Mouse (Mus musculus) cerebellum, adult 2 months (tissue): ENCODE measurements at regions not wholly inside any gene's neighbourhood (a gene's known extent, or its start where the extent isn't known, plus 50 kb on each side); places are given as distances from the start of the nearest gene placed in this dataset.

ENCODE experiments used
- DNase-seq, 2 experiments: peaks; one replicate each; pipeline ENCODE4 v3.0.0; 2021
- H3K27ac ChIP-seq: fragments of 200-500 bp; 2 replicates; pipeline ENCODE4 v1.5.1; 2012; ENCODE audit warnings: low read length, control low read depth, inconsistent platforms; ENCODE audit not compliant: insufficient read depth
- H3K27me3 ChIP-seq: fragments of 200-500 bp; 2 replicates; pipeline ENCODE4 v1.6.1; 2012; ENCODE audit warnings: inconsistent platforms, mild to moderate bottlenecking, low read length, moderate library complexity; ENCODE audit not compliant: control insufficient read depth, insufficient read depth
- H3K4me1 ChIP-seq: fragments of 200-500 bp; 2 replicates; pipeline ENCODE4 v1.6.1; 2011; ENCODE audit warnings: low read length; ENCODE audit not compliant: control insufficient read depth, insufficient read depth
- H3K4me3 ChIP-seq: fragments of 200-500 bp; replicated peaks from 2 replicates; pipeline ENCODE3; 2011; ENCODE audit warnings: mild to moderate bottlenecking, low read depth, low read length, control low read depth; ENCODE audit not compliant: insufficient read depth
- CTCF ChIP-seq: fragments of 200-500 bp; IDR thresholded peaks from 2 replicates; pipeline ENCODE4 v1.5.1; 2011; ENCODE audit warnings: low read depth, mild to moderate bottlenecking, control low read depth, low read length, moderate library complexity, borderline replicate concordance; ENCODE audit not compliant: insufficient read depth
- POLR2A ChIP-seq: fragments of 200-500 bp; IDR thresholded peaks from 2 replicates; pipeline ENCODE4 v1.6.1; 2011; ENCODE audit warnings: low read length, control low read depth, borderline replicate concordance; ENCODE audit not compliant: insufficient read depth
- WGBS: fragments of 180-500 bp; shearing (Covaris S2); methylation state at CpG from one replicate; pipeline ENCODE4 v1.1.7; 2018; 5-methylcytosine and 5-hydroxymethylcytosine counted together

- Histone ChIP-seq H3K27me3 (no peaks in the 10 kb centered on the region), H3K4me1 (no peaks in the 10 kb centered on the region), H3K27ac (no peak overlapping the region), H3K4me3 (no peak overlapping the region)
- DNase-seq: no peak
- no peak for TF ChIP-seq POLR2A
- TF ChIP-seq CTCF: no peak
- WGBS: 88% methylated on average over 7 of the region's 7 CpGs
These were observed 188.9 kb downstream of the Kcnrg start for GRCm38 (mm10) chr14:61795976-61796645.

GRCm38 (mm10) chr14:61796671-61797070 is 189.4 kb downstream of the Kcnrg start:
- DNase-seq: no peak
- no peak for TF ChIP-seq CTCF
- TF ChIP-seq POLR2A: no peak

GRCm38 (mm10) chr14:61803421-61803925 is 196.2 kb downstream of the Kcnrg start:
- H3K27ac ChIP-seq: no peak overlapping the region
- no peaks in the 10 kb centered on the region for H3K4me1 ChIP-seq
- no peak overlapping the region for H3K4me3 ChIP-seq
- TF ChIP-seq CTCF: no peak
- TF ChIP-seq POLR2A: no peak
- 39% methylated on average over 1 of the region's 1 CpGs for WGBS
- no peaks in the 10 kb centered on the region for H3K27me3 ChIP-seq
- DNase-seq: no peak

More at GRCm38 (mm10) chr14:61796671-61797070, 189.4 kb downstream of the Kcnrg start:
- WGBS: 92% methylated on average over 7 of the region's 7 CpGs
- no peak overlapping the region for H3K4me3 ChIP-seq
- H3K27me3 ChIP-seq: no peaks in the 10 kb centered on the region
- no peak overlapping the region for H3K27ac ChIP-seq
- no peaks in the 10 kb centered on the region for H3K4me1 ChIP-seq

- WGBS: 70% methylated on average over 2 of the region's 2 CpGs
- no peak for DNase-seq
- H3K4me3 ChIP-seq: no peak overlapping the region
- no peak overlapping the region for H3K27ac ChIP-seq
- TF ChIP-seq POLR2A: no peak
- H3K27me3 ChIP-seq: no peaks in the 10 kb centered on the region
- no peaks in the 10 kb centered on the region for H3K4me1 ChIP-seq
These were observed 198.2 kb downstream of the Kcnrg start for GRCm38 (mm10) chr14:61805433-61805832.

GRCm38 (mm10) chr14:61808193-61808592 is 200.9 kb downstream of the Kcnrg start:
- Histone ChIP-seq H3K27ac (no peak overlapping the region), H3K4me1 (no peaks in the 10 kb centered on the region), H3K27me3 (no peaks in the 10 kb centered on the region), H3K4me3 (no peak overlapping the region)
- no peak for TF ChIP-seq CTCF
- no peak for TF ChIP-seq POLR2A
- 76% methylated on average over 9 of the region's 9 CpGs for WGBS
- no peak for DNase-seq

- 73% methylated on average over 10 of the region's 10 CpGs for WGBS
- DNase-seq: no peak
- Histone ChIP-seq H3K4me1 (no peaks in the 10 kb centered on the region), H3K27me3 (no peaks in the 10 kb centered on the region), H3K27ac (no peak overlapping the region), H3K4me3 (no peak overlapping the region)
- no peak for TF ChIP-seq POLR2A
- TF ChIP-seq CTCF: no peak
These were observed 202.6 kb downstream of the Kcnrg start for GRCm38 (mm10) chr14:61809716-61810437.

GRCm38 (mm10) chr14:61810836-61811235 is 203.6 kb downstream of the Kcnrg start:
- no peaks in the 10 kb centered on the region for H3K4me1 ChIP-seq
- H3K27ac ChIP-seq: no peak overlapping the region
- WGBS: 87% methylated on average over 5 of the region's 5 CpGs
- H3K27me3 ChIP-seq: no peaks in the 10 kb centered on the region
- no peak overlapping the region for H3K4me3 ChIP-seq
- no peak for DNase-seq
- no peak for TF ChIP-seq CTCF
- no peak for TF ChIP-seq POLR2A

- Histone ChIP-seq H3K27ac (no peak overlapping the region), H3K4me1 (no peaks in the 10 kb centered on the region), H3K27me3 (no peaks in the 10 kb centered on the region), H3K4me3 (no peak overlapping the region)
- 69% methylated on average over 11 of the region's 11 CpGs for WGBS
- TF ChIP-seq POLR2A: no peak
- TF ChIP-seq CTCF: no peak
- no peak for DNase-seq
These were observed 210.5 kb downstream of the Kcnrg start for GRCm38 (mm10) chr14:61817711-61818110.
